Mouse (Mus musculus): ENCODE results near the gene Gm13285. TPM values are rescaled to one million over a fixed set of nuclear protein-coding genes. Genes with fewer than 3 reads are reported as not detected.
"Not testable (repeated sequence)": the region's sequence is repeated elsewhere in the genome, so short reads cannot be mapped to it uniquely, and the experiment has no call there.

Gm13285 gene
- polyA plus RNA-seq (2015; fragmentation: Nextera tagmentation; extraction: Ambion mirVana) = 0.72 and 1.6 TPM in 2 replicates

- not testable (repeated sequence) for H3K4me3 ChIP-seq (ENCODE audit: low read length); H3K27me3 ChIP-seq (ENCODE audit: control insufficient read depth, insufficient read depth, low read length); H3K36me3 ChIP-seq (ENCODE audit: control insufficient read depth, insufficient read depth); H3K4me1 ChIP-seq (ENCODE audit: control insufficient read depth, insufficient read depth, low read length); H3K4me2 ChIP-seq (ENCODE audit: low read depth, low read length); ATAC-seq (replicated peaks; ENCODE audit: extremely low read depth, insufficient read depth, low FRiP score); H3K27ac ChIP-seq (ENCODE audit: low read length); H3K9me3 ChIP-seq (replicated peaks; ENCODE audit: control insufficient read depth, low read length); H3K9ac ChIP-seq (ENCODE audit: low read length)
- 8% methylated on average over 5 of the region's 7 CpGs for WGBS
Observed at GRCm38 (mm10) chr4:88799365-88799764, at the start of gene Gm13285. Gene Gm13285, plus strand, starts transcription at chr4:88799665.

GRCm38 (mm10) chr4:88749926-88750325 lies 49.5 kb upstream of the Gm13285 start:
- Histone ChIP-seq H3K27ac (ENCODE audit: low read length) (no peak overlapping the region), H3K9ac (ENCODE audit: low read length) (no peak overlapping the region), H3K9me3 (replicated peaks; ENCODE audit: control insufficient read depth, low read length) (no peaks in the 10 kb centered on the region), H3K4me2 (ENCODE audit: low read depth, low read length) (no peak overlapping the region), H3K4me1 (ENCODE audit: control insufficient read depth, insufficient read depth, low read length) (no peaks in the 10 kb centered on the region), H3K4me3 (ENCODE audit: low read length) (no peak overlapping the region), H3K36me3 (ENCODE audit: control insufficient read depth, insufficient read depth) (no peaks in the 10 kb centered on the region), H3K27me3 (ENCODE audit: control insufficient read depth, insufficient read depth, low read length) (no peaks in the 10 kb centered on the region)
- WGBS = 56% methylated on average over 6 of the region's 6 CpGs
- no peak for ATAC-seq (replicated peaks; ENCODE audit: extremely low read depth, insufficient read depth, low FRiP score)

GRCm38 (mm10) chr4:88754818-88755340 lies 44.6 kb upstream of the Gm13285 start, which contains the start of gene Gm13271:
Gene Gm13271, plus strand, starts transcription at chr4:88754868.
- not testable (repeated sequence) for H3K36me3 ChIP-seq (ENCODE audit: control insufficient read depth, insufficient read depth); H3K9ac ChIP-seq (ENCODE audit: low read length); H3K4me1 ChIP-seq (ENCODE audit: control insufficient read depth, insufficient read depth, low read length); H3K27ac ChIP-seq (ENCODE audit: low read length); H3K27me3 ChIP-seq (ENCODE audit: control insufficient read depth, insufficient read depth, low read length); H3K4me3 ChIP-seq (ENCODE audit: low read length); H3K4me2 ChIP-seq (ENCODE audit: low read depth, low read length); H3K9me3 ChIP-seq (replicated peaks; ENCODE audit: control insufficient read depth, low read length); ATAC-seq (replicated peaks; ENCODE audit: extremely low read depth, insufficient read depth, low FRiP score)
- WGBS = 58% methylated on average over 14 of the region's 15 CpGs

- 9% methylated on average over 28 of the region's 31 CpGs for WGBS
Observed at GRCm38 (mm10) chr4:88756581-88757513, 42.6 kb upstream of the Gm13285 start.

GRCm38 (mm10) chr4:88757628-88758031 lies 41.8 kb upstream of the Gm13285 start:
- H3K9ac ChIP-seq (ENCODE audit: low read length) = peak overlapping the region; percentile 83
- ATAC-seq (replicated peaks; ENCODE audit: extremely low read depth, insufficient read depth, low FRiP score) = peak; percentile 100
- H3K4me2 ChIP-seq (ENCODE audit: low read depth, low read length) = peak overlapping the region; percentile 76
- peak overlapping the region; percentile 70 for H3K4me3 ChIP-seq (ENCODE audit: low read length)
- not testable (repeated sequence) for H3K9me3 ChIP-seq (replicated peaks; ENCODE audit: control insufficient read depth, low read length); H3K4me1 ChIP-seq (ENCODE audit: control insufficient read depth, insufficient read depth, low read length); H3K36me3 ChIP-seq (ENCODE audit: control insufficient read depth, insufficient read depth); H3K27me3 ChIP-seq (ENCODE audit: control insufficient read depth, insufficient read depth, low read length)
- peak overlapping the region; percentile 97 for H3K27ac ChIP-seq (ENCODE audit: low read length)
- WGBS = 0% methylated on average over 15 of the region's 21 CpGs

More at GRCm38 (mm10) chr4:88756581-88757513, 42.6 kb upstream of the Gm13285 start:
- Histone ChIP-seq H3K27ac (ENCODE audit: low read length) (peak overlapping the region; percentile 97), H3K4me3 (ENCODE audit: low read length) (peak overlapping the region; percentile 70), H3K4me2 (ENCODE audit: low read depth, low read length) (peak overlapping the region; percentile 76), H3K9ac (ENCODE audit: low read length) (peak overlapping the region; percentile 83)
- H3K36me3 ChIP-seq (ENCODE audit: control insufficient read depth, insufficient read depth); H3K27me3 ChIP-seq (ENCODE audit: control insufficient read depth, insufficient read depth, low read length); H3K9me3 ChIP-seq (replicated peaks; ENCODE audit: control insufficient read depth, low read length); H3K4me1 ChIP-seq (ENCODE audit: control insufficient read depth, insufficient read depth, low read length); ATAC-seq (replicated peaks; ENCODE audit: extremely low read depth, insufficient read depth, low FRiP score): not testable (repeated sequence)

GRCm38 (mm10) chr4:88758751-88759150 lies 40.7 kb upstream of the Gm13285 start:
- not testable (repeated sequence) for H3K36me3 ChIP-seq (ENCODE audit: control insufficient read depth, insufficient read depth); H3K27ac ChIP-seq (ENCODE audit: low read length); H3K9me3 ChIP-seq (replicated peaks; ENCODE audit: control insufficient read depth, low read length); H3K4me3 ChIP-seq (ENCODE audit: low read length); H3K27me3 ChIP-seq (ENCODE audit: control insufficient read depth, insufficient read depth, low read length); H3K9ac ChIP-seq (ENCODE audit: low read length); H3K4me1 ChIP-seq (ENCODE audit: control insufficient read depth, insufficient read depth, low read length); ATAC-seq (replicated peaks; ENCODE audit: extremely low read depth, insufficient read depth, low FRiP score); H3K4me2 ChIP-seq (ENCODE audit: low read depth, low read length)
- 84% methylated on average over 8 of the region's 9 CpGs for WGBS

GRCm38 (mm10) chr4:88759610-88760268 lies 39.7 kb upstream of the Gm13285 start, which contains the start of gene Gm13283:
Gene Gm13283, plus strand, starts transcription at chr4:88760119.
- H3K36me3 ChIP-seq (ENCODE audit: control insufficient read depth, insufficient read depth); ATAC-seq (replicated peaks; ENCODE audit: extremely low read depth, insufficient read depth, low FRiP score); H3K9me3 ChIP-seq (replicated peaks; ENCODE audit: control insufficient read depth, low read length); H3K27me3 ChIP-seq (ENCODE audit: control insufficient read depth, insufficient read depth, low read length); H3K9ac ChIP-seq (ENCODE audit: low read length); H3K4me1 ChIP-seq (ENCODE audit: control insufficient read depth, insufficient read depth, low read length): not testable (repeated sequence)
- 14% methylated on average over 8 of the region's 14 CpGs for WGBS
- H3K4me3 ChIP-seq (ENCODE audit: low read length) = peak within 1 kb of the TSS; percentile 40
- peak within 1 kb of the TSS; percentile 49 for H3K4me2 ChIP-seq (ENCODE audit: low read depth, low read length)
- peak within 1 kb of the TSS; percentile 68 for H3K27ac ChIP-seq (ENCODE audit: low read length)

GRCm38 (mm10) chr4:88760431-88760830 lies 39.0 kb upstream of the Gm13285 start:
- under 1% methylated on average over 21 of the region's 28 CpGs for WGBS
- ATAC-seq (replicated peaks; ENCODE audit: extremely low read depth, insufficient read depth, low FRiP score); H3K9ac ChIP-seq (ENCODE audit: low read length); H3K36me3 ChIP-seq (ENCODE audit: control insufficient read depth, insufficient read depth); H3K27me3 ChIP-seq (ENCODE audit: control insufficient read depth, insufficient read depth, low read length); H3K9me3 ChIP-seq (replicated peaks; ENCODE audit: control insufficient read depth, low read length); H3K4me1 ChIP-seq (ENCODE audit: control insufficient read depth, insufficient read depth, low read length): not testable (repeated sequence)
- peak overlapping the region; percentile 68 for H3K27ac ChIP-seq (ENCODE audit: low read length)
- peak overlapping the region; percentile 40 for H3K4me3 ChIP-seq (ENCODE audit: low read length)
- H3K4me2 ChIP-seq (ENCODE audit: low read depth, low read length) = peak overlapping the region; percentile 49

GRCm38 (mm10) chr4:88761776-88762175 lies 37.7 kb upstream of the Gm13285 start:
- H3K27me3 ChIP-seq (ENCODE audit: control insufficient read depth, insufficient read depth, low read length); H3K27ac ChIP-seq (ENCODE audit: low read length); ATAC-seq (replicated peaks; ENCODE audit: extremely low read depth, insufficient read depth, low FRiP score); H3K4me2 ChIP-seq (ENCODE audit: low read depth, low read length); H3K36me3 ChIP-seq (ENCODE audit: control insufficient read depth, insufficient read depth); H3K9me3 ChIP-seq (replicated peaks; ENCODE audit: control insufficient read depth, low read length); H3K4me3 ChIP-seq (ENCODE audit: low read length); H3K9ac ChIP-seq (ENCODE audit: low read length); H3K4me1 ChIP-seq (ENCODE audit: control insufficient read depth, insufficient read depth, low read length): not testable (repeated sequence)
- WGBS = 60% methylated on average over 6 of the region's 8 CpGs

All from heart, embryonic 16.5 days (tissue).